In the genomic region with DNA sequence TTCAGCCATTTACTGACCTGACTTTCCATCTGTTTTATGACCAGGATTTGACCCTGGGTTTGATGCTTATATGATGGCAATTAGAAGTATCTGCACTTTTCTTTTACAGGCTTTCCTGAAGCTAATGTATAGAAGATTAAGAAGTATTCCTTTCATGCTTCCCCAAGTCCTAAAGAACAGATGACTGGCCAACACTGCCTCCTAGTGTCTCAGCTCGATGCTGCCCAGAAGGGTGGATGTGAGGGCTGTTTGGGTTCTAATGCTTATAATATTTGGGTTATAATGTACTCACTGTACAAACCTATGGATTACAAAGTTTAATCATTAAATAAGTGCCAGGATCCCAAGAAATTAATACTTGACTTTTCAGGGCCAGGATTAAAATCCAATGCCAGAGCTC, we compare ENCODE assay signal across 8 mouse cellular contexts. TPM values are rescaled to one million over a fixed set of nuclear protein-coding genes. Genes with fewer than 3 reads are reported as not detected.
A peak's percentile ranks its signal among the peaks of the same experiment; 100 is the strongest.
DNase-seq lines count a peak whose midpoint lies in the region; ATAC-seq and TF ChIP-seq lines count a peak whose summit lies in the region.

No protein-coding gene starts in this region.

- H3K4me2 ChIP-seq in lung, embryonic 14.5 days: no peak overlapping the region

- no peak overlapping the region for H3K4me3 ChIP-seq in spleen, adult 2 months (ENCODE audit: extremely low read depth, insufficient read depth, insufficient read length)
- H3K4me3 ChIP-seq in lung, embryonic 14.5 days (ENCODE audit: low read depth, low read length): no peak overlapping the region

- no peaks in the 10 kb centered on the region for H3K36me3 ChIP-seq in spleen, adult 2 months (ENCODE audit: control insufficient read depth, insufficient read depth, low read length)
- no peaks in the 10 kb centered on the region for H3K36me3 ChIP-seq in lung, embryonic 14.5 days (ENCODE audit: insufficient read depth)

- H3K9me3 ChIP-seq in lung, embryonic 14.5 days (ENCODE audit: low read depth, low read length): no peaks in the 10 kb centered on the region

- TF ChIP-seq POLR2A in spleen, adult 2 months (IDR thresholded peaks at IDR 0.05; ENCODE audit: low read depth, low read length): no peak

- no peak overlapping the region for H3K9ac ChIP-seq in lung, embryonic 14.5 days

- WGBS in spleen, adult 2 months: 15% methylated on average over 1 of the region's 1 CpGs
- WGBS in lung, embryonic 14.5 days: 11% methylated on average over 1 of the region's 1 CpGs

- DNase-seq in heart, adult 18-20 months: peak; percentile 29 to 75
- no peak for DNase-seq in heart, adult 9 months (ENCODE audit: low spot score in 2 of 2)
- peak in 1 of 2 experiments; percentile 26 for DNase-seq in spleen, adult 2 months (ENCODE audit: low read depth in 1 of 2, low spot score in 2 of 2)
- DNase-seq in spleen, adult 12 weeks (ENCODE audit: low spot score): no peak
- peak; percentile 13 for DNase-seq in c-Kit-positive CD71-positive TER-119-negative erythroid progenitor cells, embryonic 14.5 days (ENCODE audit: low read depth)
- peak; percentile 74 for DNase-seq in lung, embryonic 14.5 days
- peak; percentile 42 to 47 for DNase-seq in urinary bladder, postnatal 36 days (ENCODE audit: low spot score in 2 of 2)

- no peaks in the 10 kb centered on the region for H3K27me3 ChIP-seq in spleen, adult 2 months (ENCODE audit: control insufficient read depth, insufficient read depth, low read length)
- H3K27me3 ChIP-seq in lung, embryonic 14.5 days (ENCODE audit: insufficient read depth, low read length): no peaks in the 10 kb centered on the region

- peak; percentile 49; the same call in 1 of the 2 replicates for TF ChIP-seq CTCF in spleen, adult 2 months (IDR thresholded peaks at IDR 0.05; ENCODE audit: extremely low read depth, insufficient read depth, insufficient read length, insufficient replicate concordance)
- peak; percentile 65 for TF ChIP-seq CTCF in lung, embryonic 14.5 days (IDR thresholded peaks at IDR 0.05; ENCODE audit: low read depth)

- peak; percentile 59; the same call in 1 of the 2 replicates for ATAC-seq in granulocyte monocyte progenitor cell, adult 5-6 weeks (replicated peaks; ENCODE audit: poor library complexity, severe bottlenecking)
- no peak for ATAC-seq in lung, embryonic 14.5 days (ENCODE audit: insufficient read depth)

- no peaks in the 10 kb centered on the region for H3K4me1 ChIP-seq in spleen, adult 2 months (ENCODE audit: control insufficient read depth, insufficient read depth, insufficient read length)
- no peaks in the 10 kb centered on the region for H3K4me1 ChIP-seq in lung, embryonic 14.5 days (ENCODE audit: insufficient read depth)

- H3K27ac ChIP-seq in spleen, adult 2 months (ENCODE audit: insufficient read depth, low read length): no peak overlapping the region
- no peak overlapping the region for H3K27ac ChIP-seq in lung, embryonic 14.5 days (ENCODE audit: low read depth)

RNA-seq across cellular contexts. Expression of a gene that starts 25.5 kb away (rescaled TPM):
- 10 to 100 TPM; 41.9 to 47.6 TPM for total RNA-seq in heart, adult 18-20 months (2021)
- 0.76 and 0.85 TPM in 2 replicates for polyA plus RNA-seq in spleen, adult 2 months (2012; rRNA removed)
- total RNA-seq in granulocyte monocyte progenitor cell, adult 5-6 weeks (2014; fragmentation: Nextera tagmentation): 1.1 TPM in 1 of 2 replicates, not detected in the other
- total RNA-seq in granulocyte monocyte progenitor cell, adult 5-6 weeks (2017): 0.43 TPM in 1 of 2 replicates, not detected in the other
- polyA plus RNA-seq in lung, embryonic 14.5 days (2014; fragmentation: Nextera tagmentation; extraction: Ambion mirVana): 2.3 and 2.9 TPM in 2 replicates

RNA-seq across cellular contexts. Expression of a gene that starts 28.7 kb away (rescaled TPM):
- total RNA-seq in heart, adult 18-20 months (2021): 1 to 10 TPM; 5.6 to 6.2 TPM
- 1.7 and 3.1 TPM in 2 replicates for polyA plus RNA-seq in spleen, adult 2 months (2012; rRNA removed)
- total RNA-seq in granulocyte monocyte progenitor cell, adult 5-6 weeks (2014; fragmentation: Nextera tagmentation): 15.2 and 21.9 TPM in 2 replicates
- 12.7 and 14.9 TPM in 2 replicates for total RNA-seq in granulocyte monocyte progenitor cell, adult 5-6 weeks (2017)
- polyA plus RNA-seq in lung, embryonic 14.5 days (2014; fragmentation: Nextera tagmentation; extraction: Ambion mirVana): 8.5 and 10.2 TPM in 2 replicates

Comparison
In these comparisons a context has a peak if more than half of its experiments do, and no peak if none do; other contexts are left out.
1. DNase-seq: peak in heart, adult 18-20 months (2 of 2), c-Kit-positive CD71-positive TER-119-negative erythroid progenitor cells, embryonic 14.5 days (single experiment), lung, embryonic 14.5 days (single experiment) and urinary bladder, postnatal 36 days (2 of 2); none in heart, adult 9 months (0 of 2) and spleen, adult 12 weeks (single experiment).
2. RNA of a gene that starts 25.5 kb away (total RNA-seq): 41.9 to 47.6 TPM in heart, adult 18-20 months; 0.43 to 1.1 TPM in granulocyte monocyte progenitor cell, adult 5-6 weeks; every median in the first group is over 10 times any median in the second.